Mouse (Mus musculus): ENCODE results near the gene Mgat5. TPM values are rescaled to one million over a fixed set of nuclear protein-coding genes. Genes with fewer than 3 reads are reported as not detected.

Gene Mgat5
- total and polyA plus RNA-seq, 2 experiments from 2014 or later = 2.1 to 11.2 TPM

- Histone ChIP-seq H3K36me3 (replicated peaks; ENCODE audit: control insufficient read depth, insufficient read depth, low read length) (peaks cover 12% of the 10 kb centered on the region; the same call in 1 of the 2 replicates), H3K27ac (ENCODE audit: low read depth) (no peak overlapping the region), H3K9ac (replicated peaks; ENCODE audit: low read depth, low read length) (no peak overlapping the region), H3K4me3 (ENCODE audit: low read depth, low read length) (no peak overlapping the region), H3K27me3 (ENCODE audit: control insufficient read depth, insufficient read depth, low read length) (no peaks in the 10 kb centered on the region), H3K4me1 (ENCODE audit: control insufficient read depth, insufficient read depth) (peaks cover 21% of the 10 kb centered on the region), H3K4me2 (ENCODE audit: low read depth, low read length) (no peak overlapping the region), H3K9me3 (replicated peaks; ENCODE audit: control insufficient read depth, low read length) (no peaks in the 10 kb centered on the region)
- no peak for ATAC-seq (ENCODE audit: insufficient read depth, low read depth)
- DNase-seq (ENCODE audit: low spot score) = no peak
- TF ChIP-seq EP300 (IDR thresholded peaks at IDR 0.05; ENCODE audit: low read depth) (no peak), CTCF (IDR thresholded peaks at IDR 0.05; ENCODE audit: low read depth) (no peak)
- 79% methylated on average over 6 of the region's 6 CpGs for WGBS
Observed at GRCm38 (mm10) chr1:127327773-127328172, 123.0 kb downstream of the Mgat5 start.

DNA sequence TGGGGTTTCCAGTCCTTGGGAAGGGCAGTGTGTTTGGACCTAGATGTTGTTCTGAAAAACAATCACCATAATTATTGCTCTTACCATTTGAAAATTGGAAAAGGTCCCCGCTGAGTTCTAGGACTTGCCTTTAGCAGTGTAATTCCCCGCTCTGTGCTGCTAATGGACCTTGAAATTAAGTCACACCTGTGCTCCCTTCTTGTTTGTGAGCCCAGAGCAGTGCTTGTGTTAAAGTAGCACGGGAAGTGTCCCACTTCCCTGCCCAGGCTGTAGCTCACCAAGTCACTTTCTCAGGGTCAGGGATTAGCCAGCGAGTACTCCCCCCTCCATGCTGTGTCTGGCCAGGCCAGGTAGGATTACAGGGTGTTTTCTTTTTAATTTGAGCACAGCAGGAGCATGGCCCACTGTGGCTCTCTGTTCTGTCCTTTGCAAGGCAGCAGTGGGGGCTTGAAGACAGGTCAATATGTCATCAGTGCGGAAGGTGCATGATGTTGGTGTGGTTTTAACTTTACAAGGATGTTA lies 123.6 kb downstream of the Mgat5 start:
- no peak overlapping the region for H3K4me2 ChIP-seq (ENCODE audit: low read depth, low read length)
- 0 out of 2 replicates have a peak, but pooled peaks cover 8% of the 10 kb centered on the region for H3K36me3 ChIP-seq (replicated peaks; ENCODE audit: control insufficient read depth, insufficient read depth, low read length)
- TF ChIP-seq EP300 (IDR thresholded peaks at IDR 0.05; ENCODE audit: low read depth) (no peak), CTCF (IDR thresholded peaks at IDR 0.05; ENCODE audit: low read depth) (no peak)
- 70% methylated on average over 5 of the region's 5 CpGs for WGBS
- ATAC-seq (ENCODE audit: insufficient read depth, low read depth) (no peak), DNase-seq (ENCODE audit: low spot score) (no peak)
- no peak overlapping the region for H3K4me3 ChIP-seq (ENCODE audit: low read depth, low read length)
- H3K4me1 ChIP-seq (ENCODE audit: control insufficient read depth, insufficient read depth) = peaks cover 21% of the 10 kb centered on the region
- H3K27me3 ChIP-seq (ENCODE audit: control insufficient read depth, insufficient read depth, low read length) = no peaks in the 10 kb centered on the region
- no peak overlapping the region for H3K27ac ChIP-seq (ENCODE audit: low read depth)
- no peak overlapping the region for H3K9ac ChIP-seq (replicated peaks; ENCODE audit: low read depth, low read length)
- no peaks in the 10 kb centered on the region for H3K9me3 ChIP-seq (replicated peaks; ENCODE audit: control insufficient read depth, low read length)

GRCm38 (mm10) chr1:127329810-127330209 lies 125.0 kb downstream of the Mgat5 start:
- H3K9ac ChIP-seq (replicated peaks; ENCODE audit: low read depth, low read length) = no peak overlapping the region
- no peaks in the 10 kb centered on the region for H3K9me3 ChIP-seq (replicated peaks; ENCODE audit: control insufficient read depth, low read length)
- DNase-seq (ENCODE audit: low spot score) = peak; percentile 84
- peak; percentile 92 for ATAC-seq (ENCODE audit: insufficient read depth, low read depth)
- H3K36me3 ChIP-seq (replicated peaks; ENCODE audit: control insufficient read depth, insufficient read depth, low read length) = 0 out of 2 replicates have a peak, but pooled peaks cover 4% of the 10 kb centered on the region
- 33% methylated on average over 6 of the region's 6 CpGs for WGBS
- H3K27me3 ChIP-seq (ENCODE audit: control insufficient read depth, insufficient read depth, low read length) = no peaks in the 10 kb centered on the region
- peak overlapping the region; percentile 85 for H3K27ac ChIP-seq (ENCODE audit: low read depth)
- peaks cover 21% of the 10 kb centered on the region for H3K4me1 ChIP-seq (ENCODE audit: control insufficient read depth, insufficient read depth)
- no peak overlapping the region for H3K4me2 ChIP-seq (ENCODE audit: low read depth, low read length)
- TF ChIP-seq CTCF (IDR thresholded peaks at IDR 0.05; ENCODE audit: low read depth) (no peak), EP300 (IDR thresholded peaks at IDR 0.05; ENCODE audit: low read depth) (no peak)
- no peak overlapping the region for H3K4me3 ChIP-seq (ENCODE audit: low read depth, low read length)

GRCm38 (mm10) chr1:127337740-127338139 lies 132.9 kb downstream of the Mgat5 start:
- no peak overlapping the region for H3K27ac ChIP-seq (ENCODE audit: low read depth)
- no peak for DNase-seq (ENCODE audit: low spot score)
- no peak for ATAC-seq (ENCODE audit: insufficient read depth, low read depth)
- WGBS = 76% methylated on average over 10 of the region's 10 CpGs
- H3K9me3 ChIP-seq (replicated peaks; ENCODE audit: control insufficient read depth, low read length) = no peaks in the 10 kb centered on the region
- peaks cover 14% of the 10 kb centered on the region for H3K4me1 ChIP-seq (ENCODE audit: control insufficient read depth, insufficient read depth)
- TF ChIP-seq CTCF (IDR thresholded peaks at IDR 0.05; ENCODE audit: low read depth) = no peak
- no peak for TF ChIP-seq EP300 (IDR thresholded peaks at IDR 0.05; ENCODE audit: low read depth)
- H3K27me3 ChIP-seq (ENCODE audit: control insufficient read depth, insufficient read depth, low read length) = no peaks in the 10 kb centered on the region
- H3K9ac ChIP-seq (replicated peaks; ENCODE audit: low read depth, low read length) = no peak overlapping the region
- no peak overlapping the region for H3K4me2 ChIP-seq (ENCODE audit: low read depth, low read length)
- no peak overlapping the region for H3K4me3 ChIP-seq (ENCODE audit: low read depth, low read length)
- H3K36me3 ChIP-seq (replicated peaks; ENCODE audit: control insufficient read depth, insufficient read depth, low read length) = no peaks in the 10 kb centered on the region

DNA sequence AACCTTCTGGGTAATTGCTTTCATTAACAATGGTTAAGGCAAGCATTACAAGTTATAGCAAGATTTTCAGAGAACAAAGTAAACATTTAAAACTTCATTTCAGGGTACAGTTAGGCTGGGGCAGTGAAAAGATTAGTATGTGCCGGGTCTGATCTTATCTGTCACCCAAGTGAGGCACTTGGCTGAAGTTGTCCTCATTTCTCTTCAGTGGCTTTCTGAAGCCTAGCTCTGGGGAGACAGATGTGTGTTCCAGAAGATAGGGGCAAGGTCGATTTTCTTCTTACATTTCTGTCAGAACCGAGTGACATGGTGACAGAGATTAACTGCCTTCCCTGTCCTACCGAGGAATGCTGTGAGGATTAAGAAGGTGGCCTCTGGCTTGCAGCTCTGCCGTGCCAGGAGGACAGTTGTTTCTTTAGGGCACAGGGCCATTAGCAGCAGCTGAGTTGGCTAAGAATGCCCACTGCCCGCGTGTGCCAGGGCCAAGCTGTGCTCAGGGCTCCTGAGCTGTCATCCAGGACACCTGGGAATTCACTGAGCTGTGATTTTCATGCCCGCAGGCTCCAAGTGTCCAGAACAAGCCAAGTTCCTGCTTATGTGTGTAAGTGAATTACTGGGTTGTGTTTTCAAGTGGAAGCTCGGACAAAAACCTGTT lies 134.1 kb downstream of the Mgat5 start:
- Histone ChIP-seq H3K4me1 (ENCODE audit: control insufficient read depth, insufficient read depth) (peaks cover 23% of the 10 kb centered on the region), H3K27ac (ENCODE audit: low read depth) (peak overlapping the region; percentile 43; the same call in 1 of the 2 replicates)
- 34% methylated on average over 9 of the region's 9 CpGs for whole genome bisulfite sequencing

More for the DNA sequence above, 134.1 kb downstream of the Mgat5 start:
- TF ChIP-seq CTCF (IDR thresholded peaks at IDR 0.05; ENCODE audit: low read depth) (no peak), EP300 (IDR thresholded peaks at IDR 0.05; ENCODE audit: low read depth) (no peak)
- ATAC-seq (ENCODE audit: insufficient read depth, low read depth) (peak; percentile 39; the same call in 1 of the 2 replicates), DNase-seq (ENCODE audit: low spot score) (no peak)
- Histone ChIP-seq H3K27me3 (ENCODE audit: control insufficient read depth, insufficient read depth, low read length) (no peaks in the 10 kb centered on the region), H3K4me2 (ENCODE audit: low read depth, low read length) (no peak overlapping the region), H3K9me3 (replicated peaks; ENCODE audit: control insufficient read depth, low read length) (no peaks in the 10 kb centered on the region), H3K9ac (replicated peaks; ENCODE audit: low read depth, low read length) (no peak overlapping the region), H3K36me3 (replicated peaks; ENCODE audit: control insufficient read depth, insufficient read depth, low read length) (no peaks in the 10 kb centered on the region), H3K4me3 (ENCODE audit: low read depth, low read length) (no peak overlapping the region)

All from heart, postnatal 0 days (tissue).